Mouse (Mus musculus) lung, adult 2 months (tissue): ENCODE measurements around the gene Calcoco1. TPM values are rescaled to one million over a fixed set of nuclear protein-coding genes. Genes with fewer than 3 reads are reported as not detected.
A peak's percentile ranks its signal among the peaks of the same experiment; 100 is the strongest.

Experiments
- DNase-seq: peaks from one replicate; pipeline ENCODE4 v3.0.0; 2022
- H3K4me1 ChIP-seq: fragments of 200-500 bp; 2 replicates; pipeline ENCODE4 v1.6.1; 2011; ENCODE audit warnings: low read length; ENCODE audit not compliant: control insufficient read depth, insufficient read depth
- H3K4me3 ChIP-seq: fragments of 200-500 bp; replicated peaks from 2 replicates; pipeline ENCODE3; 2011; ENCODE audit warnings: low read depth, mild to moderate bottlenecking, control low read depth, low read length; ENCODE audit errors: extremely low read depth
- CTCF ChIP-seq: fragments of 200-500 bp; IDR thresholded peaks from 2 replicates; pipeline ENCODE4 v1.5.1; 2011; ENCODE audit warnings: mild to moderate bottlenecking, low read length, control low read depth; ENCODE audit not compliant: insufficient read depth
- POLR2A ChIP-seq: fragments of 200-500 bp; IDR thresholded peaks from 2 replicates; pipeline ENCODE4 v1.6.1; 2011; ENCODE audit warnings: low read depth, mild to moderate bottlenecking, control low read depth, low read length, borderline replicate concordance; ENCODE audit errors: extremely low read depth
- WGBS: fragments of 180-500 bp; shearing (Covaris S2); methylation state at CpG from one replicate; pipeline ENCODE4 v1.1.7; 2018; 5-methylcytosine and 5-hydroxymethylcytosine counted together
- polyA plus RNA-seq: library from polyadenylated mRNA; depleted of rRNA; stranded (reverse); fragments of >200 nt; gene quantifications from 2 replicates; pipeline ENCODE4 v1.2.3, GENCODE M21; 2012

The Calcoco1 gene
- polyA plus RNA-seq, 1 experiment = 105 TPM

- WGBS = 70% methylated on average over 10 of the region's 10 CpGs
- Histone ChIP-seq H3K4me3 (no peak overlapping the region), H3K4me1 (no peaks in the 10 kb centered on the region)
- no peak for TF ChIP-seq POLR2A
- no peak for TF ChIP-seq CTCF
- no peak for DNase-seq
Measured at GRCm38 (mm10) chr15:102723358-102724135, 1.6 kb upstream of the Calcoco1 start.

- WGBS = 34% methylated on average over 4 of the region's 4 CpGs
- DNase-seq = peak; percentile 58
- Histone ChIP-seq H3K4me1 (no peaks in the 10 kb centered on the region), H3K4me3 (peak overlapping the region; percentile 37)
- no peak for TF ChIP-seq CTCF
- TF ChIP-seq POLR2A = no peak
Measured at GRCm38 (mm10) chr15:102722500-102722931, 538 bp upstream of the Calcoco1 start.

GRCm38 (mm10) chr15:102721016-102721898 lies 721 bp downstream of the Calcoco1 start:
- no peaks in the 10 kb centered on the region for H3K4me1 ChIP-seq
- WGBS = 7% methylated on average over 14 of the region's 14 CpGs
- no peak for DNase-seq
- H3K4me3 ChIP-seq = peak overlapping the region; percentile 94
- TF ChIP-seq CTCF (no peak), POLR2A (no peak)

GRCm38 (mm10) chr15:102716132-102716531 lies 5.8 kb downstream of the Calcoco1 start:
- Histone ChIP-seq H3K4me1 (no peaks in the 10 kb centered on the region), H3K4me3 (no peak overlapping the region)
- WGBS = 53% methylated on average over 12 of the region's 12 CpGs
- TF ChIP-seq CTCF (no peak), POLR2A (no peak)
- no peak for DNase-seq

GRCm38 (mm10) chr15:102707736-102708269 lies 14.2 kb downstream of the Calcoco1 start:
- no peak for DNase-seq
- no peak overlapping the region for H3K4me3 ChIP-seq

GRCm38 (mm10) chr15:102705923-102706503 lies 16.0 kb downstream of the Calcoco1 start:
- TF ChIP-seq CTCF = no peak
- TF ChIP-seq POLR2A = no peak
- 72% methylated on average over 7 of the region's 7 CpGs for WGBS
- Histone ChIP-seq H3K4me1 (no peaks in the 10 kb centered on the region), H3K4me3 (no peak overlapping the region)
- DNase-seq = no peak

More at GRCm38 (mm10) chr15:102707736-102708269, 14.2 kb downstream of the Calcoco1 start:
- WGBS = 86% methylated on average over 6 of the region's 6 CpGs
- H3K4me1 ChIP-seq = no peaks in the 10 kb centered on the region
- TF ChIP-seq POLR2A (no peak), CTCF (no peak)

DNA sequence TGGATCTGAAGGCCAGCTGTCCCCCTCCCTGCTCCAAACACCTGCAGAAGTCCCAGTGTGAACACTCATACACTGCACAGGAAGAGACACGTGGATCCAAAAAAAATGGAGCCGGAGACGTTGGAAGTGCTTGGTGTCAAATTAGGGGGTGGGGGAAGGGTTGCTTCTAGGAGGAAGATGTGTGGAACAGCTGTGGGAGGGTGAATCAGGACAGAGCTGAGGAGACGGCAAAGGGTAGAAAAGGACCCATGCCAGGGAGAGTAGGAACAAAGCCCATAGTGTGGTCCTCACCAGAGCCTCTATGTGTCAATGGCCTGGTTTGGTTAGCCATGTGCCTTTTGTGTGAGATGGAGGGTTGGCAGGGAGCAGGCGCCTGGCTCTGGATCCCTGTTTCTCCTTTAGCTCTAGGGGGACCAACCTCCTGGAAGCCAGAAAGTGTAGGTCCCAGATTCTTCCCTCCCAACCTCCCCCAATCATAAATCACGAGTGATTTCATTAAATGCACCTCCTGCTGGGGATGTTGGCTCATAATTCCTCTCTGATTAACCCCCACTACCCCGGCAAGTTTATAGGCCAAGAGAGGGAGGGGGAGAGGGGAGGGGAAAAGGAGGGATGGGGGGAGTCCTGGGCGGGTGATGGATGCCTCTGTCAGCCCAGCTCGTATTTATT lies 16.6 kb downstream of the Calcoco1 start:
- 44% methylated on average over 9 of the region's 9 CpGs for WGBS
- TF ChIP-seq POLR2A (no peak), CTCF (no peak)
- Histone ChIP-seq H3K4me3 (no peak overlapping the region), H3K4me1 (no peaks in the 10 kb centered on the region)
- no peak for DNase-seq

- WGBS = 57% methylated on average over 5 of the region's 5 CpGs
- TF ChIP-seq POLR2A (no peak), CTCF (no peak)
- H3K4me3 ChIP-seq = no peak overlapping the region
Measured at GRCm38 (mm10) chr15:102704806-102705205, 17.2 kb downstream of the Calcoco1 start.

DNA sequence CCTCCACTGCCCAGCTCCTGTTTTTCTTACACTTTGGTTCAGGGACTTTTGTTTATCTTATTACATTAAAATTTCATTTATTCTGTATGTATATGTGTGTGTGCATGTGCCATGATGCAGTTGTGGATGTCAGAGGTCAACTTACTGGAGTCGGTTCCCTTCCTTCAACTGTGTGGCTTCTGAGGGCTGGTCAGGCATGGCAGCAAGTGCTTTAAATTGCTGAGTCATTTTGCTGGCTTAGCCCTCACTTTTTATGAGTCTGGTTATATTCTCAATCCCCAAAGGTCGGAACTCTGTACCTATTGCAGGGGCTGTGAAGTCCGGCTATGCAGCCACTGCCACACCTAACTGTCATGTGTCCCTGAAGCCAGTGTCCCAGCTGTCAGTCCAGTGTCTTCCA lies 19.0 kb downstream of the Calcoco1 start:
- H3K4me1 ChIP-seq = no peaks in the 10 kb centered on the region
- TF ChIP-seq POLR2A (no peak), CTCF (no peak)
- DNase-seq = no peak
- WGBS = 69% methylated on average over 3 of the region's 3 CpGs
- H3K4me3 ChIP-seq = no peak overlapping the region

More at GRCm38 (mm10) chr15:102704806-102705205, 17.2 kb downstream of the Calcoco1 start:
- no peak for DNase-seq
- no peaks in the 10 kb centered on the region for H3K4me1 ChIP-seq
